Mouse (Mus musculus): ENCODE measurements around the gene Rgs6.

The Rgs6 gene

GRCm38 (mm10) chr12:82588017-82588416 lies at the start of gene Rgs6:
Rgs6 (plus strand) TSS chr12:82588292.
- DNase-seq (ENCODE audit: low spot score in 2 of 2), result no peak

GRCm38 (mm10) chr12:82547127-82547526 lies 41.0 kb upstream of the Rgs6 start:
- no peak for DNase-seq (ENCODE audit: low spot score in 2 of 2)

DNA sequence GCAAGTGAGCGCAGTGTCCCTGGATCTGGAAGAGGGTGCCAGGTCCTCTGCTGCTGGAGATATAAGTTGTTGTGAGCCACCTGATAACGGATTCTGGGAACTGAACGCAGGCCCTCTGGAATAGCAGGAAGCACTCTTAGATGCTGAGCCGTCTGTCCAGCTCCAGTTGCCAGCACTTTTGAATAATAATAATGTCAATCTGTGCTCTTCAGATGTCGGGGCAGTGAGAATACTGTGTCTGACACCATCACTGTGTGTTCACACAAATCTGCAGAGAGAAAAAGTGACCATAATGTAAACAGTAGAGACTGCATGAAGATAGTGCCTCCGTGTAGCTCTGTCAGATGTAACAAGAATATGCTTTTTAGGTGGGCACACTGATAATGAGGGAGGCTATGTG lies 38.9 kb upstream of the Rgs6 start:
- DNase-seq (ENCODE audit: low spot score in 2 of 2), result no peak

GRCm38 (mm10) chr12:82550076-82550475 lies 38.0 kb upstream of the Rgs6 start:
- DNase-seq (ENCODE audit: low spot score in 2 of 2), result no peak

DNA sequence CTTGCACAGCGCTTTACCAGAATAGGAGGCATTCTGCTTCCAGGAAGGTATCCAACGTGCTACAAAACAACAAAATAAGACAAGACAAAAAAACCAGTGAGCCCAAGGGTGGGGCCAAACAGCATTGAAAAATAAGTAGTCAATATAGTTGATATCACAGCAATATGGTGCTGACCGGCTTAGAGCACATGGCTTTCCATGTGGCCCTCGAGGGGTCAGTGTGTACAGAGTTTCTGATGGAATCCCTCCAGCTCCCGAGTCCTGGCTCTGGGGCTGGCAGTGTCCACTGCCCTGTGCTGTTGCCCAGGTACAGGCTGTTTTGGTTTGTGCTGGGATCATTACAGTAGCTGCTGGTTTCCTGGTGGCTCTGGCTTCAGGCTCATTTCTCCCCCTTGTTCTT lies 35.7 kb upstream of the Rgs6 start:
- peak in 1 of 2 experiments; percentile 32 for DNase-seq (ENCODE audit: low spot score in 2 of 2)

DNA sequence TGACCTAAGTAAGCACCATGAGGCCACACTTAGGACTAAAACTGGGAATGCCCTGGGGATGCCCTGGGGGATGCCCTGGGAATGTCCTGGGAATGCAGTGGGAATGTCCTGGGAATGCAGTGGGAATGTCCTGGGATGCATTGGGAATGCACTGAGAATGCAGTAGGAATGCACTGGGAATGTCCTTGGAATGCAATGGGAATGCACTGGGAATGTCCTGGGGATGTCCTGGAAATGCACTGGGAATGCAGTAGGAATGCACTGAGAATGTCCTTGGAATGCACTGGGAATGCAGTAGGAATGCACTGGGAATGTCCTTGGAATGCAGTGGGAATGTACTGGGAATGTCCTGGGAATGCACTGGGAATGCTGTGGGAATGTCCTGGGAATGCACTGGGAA lies 25.2 kb upstream of the Rgs6 start:
- DNase-seq (ENCODE audit: low spot score in 2 of 2), result no peak

GRCm38 (mm10) chr12:82568370-82568769 lies 19.7 kb upstream of the Rgs6 start:
- no peak for DNase-seq (ENCODE audit: low spot score in 2 of 2)

DNA sequence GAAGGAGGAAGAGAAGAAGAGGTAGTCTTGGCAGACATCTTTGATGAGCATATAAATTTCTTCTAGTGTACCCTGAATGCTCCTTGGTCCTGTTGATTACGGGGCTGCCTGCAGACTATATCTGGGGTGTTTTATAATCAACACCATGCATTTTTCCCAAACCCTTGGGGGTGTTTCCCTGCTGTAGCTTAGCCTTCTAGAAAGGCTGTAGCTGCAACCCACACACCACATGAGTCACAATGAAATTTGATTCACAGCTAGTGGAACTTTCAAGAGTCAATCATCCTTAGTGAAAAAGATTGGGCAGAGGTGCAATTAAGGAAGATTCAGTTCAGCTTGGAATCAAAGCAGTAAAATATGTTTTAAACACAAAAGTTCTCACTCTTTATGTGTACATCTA lies 15.4 kb upstream of the Rgs6 start:
- DNase-seq (ENCODE audit: low spot score in 2 of 2), result no peak

DNA sequence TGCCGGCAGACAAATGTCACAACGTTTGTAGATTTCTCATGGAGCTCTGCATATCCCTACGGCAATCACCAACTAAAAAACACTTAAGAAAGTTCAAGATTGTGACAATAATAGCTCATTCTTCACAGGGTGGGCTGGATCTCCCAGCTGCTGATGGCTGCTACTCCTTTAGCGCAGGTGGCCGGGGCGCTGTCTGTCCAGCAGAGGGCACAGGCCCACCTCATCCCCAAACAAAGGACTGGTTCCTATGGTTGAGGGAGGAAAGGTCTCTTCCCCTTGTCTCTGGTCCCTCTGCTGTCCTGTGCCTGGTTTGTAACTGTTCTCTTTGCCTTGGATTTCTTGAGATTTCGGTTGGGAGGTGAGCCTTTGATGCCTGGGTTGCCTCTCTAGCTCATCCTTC lies 1.5 kb upstream of the Rgs6 start:
- DNase-seq (ENCODE audit: low spot score in 2 of 2), result no peak

DNA sequence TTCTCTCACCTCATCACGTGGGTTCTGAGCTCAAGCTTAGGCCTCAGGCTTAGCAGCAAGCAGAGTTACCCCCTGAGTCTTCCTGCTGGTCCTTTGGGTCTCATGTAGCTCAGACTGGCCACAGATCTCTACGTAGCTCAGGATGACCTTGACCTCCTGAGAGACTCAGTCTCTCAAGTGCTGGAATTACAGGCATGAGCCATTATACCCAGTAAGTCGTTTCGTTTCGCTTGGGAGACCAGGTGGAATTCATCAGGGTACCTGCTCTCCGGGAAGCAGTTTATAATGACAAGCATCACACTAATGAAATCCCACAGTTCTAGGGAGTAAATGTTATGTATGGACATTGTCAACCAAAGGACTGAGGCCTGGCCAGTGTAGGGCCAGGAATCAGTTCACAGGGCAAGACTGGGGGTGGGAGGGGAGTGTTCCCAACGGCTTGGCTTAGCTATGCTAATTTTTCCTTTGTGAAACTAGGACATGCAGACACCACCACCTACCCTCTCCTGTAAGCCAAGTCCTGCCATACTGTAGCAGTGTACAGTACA lies 670 bp upstream of the Rgs6 start:
- no peak for DNase-seq (ENCODE audit: low spot score in 2 of 2)

DNA sequence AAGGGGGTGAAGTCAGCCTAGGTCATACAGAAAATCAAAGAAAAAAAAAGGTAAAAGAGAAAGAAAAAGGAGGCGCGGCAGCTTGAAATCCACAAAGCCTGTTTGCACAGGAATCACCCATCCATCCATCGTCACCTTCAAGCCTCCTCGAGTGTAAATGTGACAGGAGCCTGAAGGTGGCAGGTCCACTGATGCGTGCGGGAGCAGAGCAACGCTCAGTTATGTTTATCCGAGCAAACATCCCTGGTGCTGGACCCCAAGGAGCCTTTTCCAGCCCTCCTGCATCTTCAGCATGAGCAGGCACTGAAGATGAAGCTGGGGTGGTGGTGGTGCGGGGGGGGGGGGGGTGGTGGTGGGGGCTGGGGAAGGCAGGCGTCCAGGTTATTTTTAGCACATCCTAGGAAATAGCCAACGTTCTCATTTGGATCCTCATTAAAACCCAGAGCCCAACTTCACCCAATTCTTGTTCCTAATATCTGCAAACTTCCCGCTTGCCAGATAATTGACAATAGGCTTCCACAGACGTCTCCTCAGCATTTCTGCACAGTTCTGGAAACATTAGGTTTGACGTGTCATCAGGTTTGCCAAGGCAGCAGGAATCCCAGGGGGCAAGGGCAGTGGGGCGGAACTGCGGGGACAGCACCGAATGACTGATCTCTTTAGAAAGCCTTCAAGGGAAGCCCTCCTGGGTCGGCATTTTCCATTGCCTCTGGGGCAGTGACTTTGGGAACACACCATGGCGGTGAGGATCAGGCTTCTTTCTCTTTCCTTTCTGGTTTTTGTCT lies 946 bp downstream of the Rgs6 start:
- no peak for DNase-seq (ENCODE audit: low spot score in 2 of 2)

GRCm38 (mm10) chr12:82599011-82599410 lies 10.9 kb downstream of the Rgs6 start:
- no peak for DNase-seq (ENCODE audit: low spot score in 2 of 2)

DNA sequence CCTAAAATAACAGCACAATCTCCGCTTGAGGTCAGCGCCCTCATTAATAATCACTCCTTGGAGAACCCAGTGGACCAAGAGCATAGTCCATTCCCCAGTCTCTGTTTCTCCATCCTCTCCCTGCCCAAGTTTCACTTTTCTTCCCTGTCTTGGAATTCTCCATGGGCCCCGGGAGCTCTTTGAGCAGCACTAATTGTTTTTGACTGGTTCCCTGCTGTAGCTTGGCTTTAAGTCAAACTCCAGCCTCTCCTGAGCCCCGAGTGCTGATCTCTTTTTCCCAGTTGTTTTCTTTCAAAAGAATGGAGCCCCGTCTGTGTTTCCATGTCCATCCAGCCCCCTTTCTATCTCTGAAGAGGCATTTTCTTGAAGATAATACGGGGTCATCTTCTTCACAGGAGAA lies 12.3 kb downstream of the Rgs6 start:
- DNase-seq (ENCODE audit: low spot score in 2 of 2), result no peak

DNA sequence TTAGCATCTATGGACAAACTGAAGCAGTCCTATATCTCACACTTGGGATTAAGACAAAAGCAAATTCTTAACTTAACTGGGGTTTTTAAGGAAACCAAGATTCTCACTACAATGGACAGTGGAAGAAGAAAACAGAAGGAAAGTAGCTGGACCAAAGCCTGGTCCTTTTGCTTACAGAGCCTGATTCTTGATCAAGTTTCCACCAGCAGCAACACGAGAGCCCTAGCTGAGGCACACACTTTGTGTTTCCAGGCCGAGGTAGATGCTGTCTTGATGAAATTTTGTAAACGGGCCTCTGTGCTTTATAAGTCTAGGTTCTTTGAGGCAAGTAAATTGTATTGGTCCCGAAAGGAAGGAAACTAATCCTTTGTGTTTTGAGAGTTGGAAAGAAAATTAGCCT lies 14.7 kb downstream of the Rgs6 start:
- no peak for DNase-seq (ENCODE audit: low spot score in 2 of 2)

GRCm38 (mm10) chr12:82603308-82603707 lies 15.2 kb downstream of the Rgs6 start:
- no peak for DNase-seq (ENCODE audit: low spot score in 2 of 2)

GRCm38 (mm10) chr12:82603979-82604378 lies 15.9 kb downstream of the Rgs6 start:
- no peak for DNase-seq (ENCODE audit: low spot score in 2 of 2)

- DNase-seq (ENCODE audit: low spot score in 2 of 2), result no peak
Observed at GRCm38 (mm10) chr12:82612769-82613660, 24.9 kb downstream of the Rgs6 start.

DNA sequence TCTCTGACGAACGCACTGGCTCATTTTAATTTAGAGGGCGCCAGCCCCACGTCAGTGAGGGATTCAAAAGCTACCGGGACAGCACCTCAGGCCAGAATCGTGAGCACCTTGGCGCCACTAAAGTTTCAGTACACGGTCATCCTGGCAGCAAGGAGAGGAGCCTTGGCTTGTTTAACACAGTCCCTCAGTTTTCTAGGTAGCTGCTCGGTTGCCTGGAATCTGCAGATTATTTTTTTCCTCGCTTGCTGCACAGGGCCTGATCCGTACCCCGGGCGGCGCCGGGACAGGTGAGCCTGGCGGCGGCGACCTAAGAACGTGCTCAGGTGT lies 28.4 kb downstream of the Rgs6 start:
- no peak for DNase-seq (ENCODE audit: low spot score in 2 of 2)

- peak in 1 of 2 experiments; percentile 34 for DNase-seq (ENCODE audit: low spot score in 2 of 2)
Observed at GRCm38 (mm10) chr12:82616813-82617681, 29.0 kb downstream of the Rgs6 start.

- no peak for DNase-seq (ENCODE audit: low spot score in 2 of 2)
Observed at GRCm38 (mm10) chr12:82617682-82618370, 29.7 kb downstream of the Rgs6 start.

GRCm38 (mm10) chr12:82640441-82640840 lies 52.3 kb downstream of the Rgs6 start:
- no peak for DNase-seq (ENCODE audit: low spot score in 2 of 2)
